Mouse (Mus musculus): ENCODE measurements at regions not wholly inside any gene's neighbourhood (a gene's known extent, or its start where the extent isn't known, plus 50 kb on each side); places are given as distances from the start of the nearest gene placed in this dataset.

DNA sequence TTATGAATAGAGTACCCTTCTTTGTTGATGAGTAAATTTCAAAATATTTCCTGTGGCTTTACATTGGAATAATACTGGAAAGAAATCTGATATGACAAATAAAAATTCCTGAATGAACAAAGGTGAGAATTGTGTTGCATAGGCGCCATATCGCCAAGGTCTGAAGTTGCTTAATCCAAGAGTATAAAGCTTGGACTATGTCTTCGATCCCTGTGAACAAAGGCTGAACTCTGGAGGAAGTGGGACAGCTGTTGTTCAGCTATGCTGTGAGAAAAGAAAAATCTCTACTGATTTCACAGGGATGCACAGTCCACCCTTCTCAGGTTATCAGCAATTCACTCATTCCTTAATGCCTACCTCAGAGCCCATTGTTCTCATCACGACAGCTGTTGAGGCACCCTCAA is 319.3 kb upstream of the Gm9747 start:
- TF ChIP-seq FLI1 (IDR thresholded peaks at IDR 0.05; ENCODE audit: low read length) (no peak), GATA1 (IDR thresholded peaks at IDR 0.05; ENCODE audit: borderline replicate concordance, low read length) (no peak)
